Mouse (Mus musculus): ENCODE results near the gene Aurkb. TPM values are rescaled to one million over a fixed set of nuclear protein-coding genes. Genes with fewer than 3 reads are reported as not detected.
"Not testable (repeated sequence)": the region's sequence is repeated elsewhere in the genome, so short reads cannot be mapped to it uniquely, and the experiment has no call there.

Aurkb gene
- total RNA-seq, 4 experiments from 2014 or later, result 0.35 TPM; not detected in 3

DNA sequence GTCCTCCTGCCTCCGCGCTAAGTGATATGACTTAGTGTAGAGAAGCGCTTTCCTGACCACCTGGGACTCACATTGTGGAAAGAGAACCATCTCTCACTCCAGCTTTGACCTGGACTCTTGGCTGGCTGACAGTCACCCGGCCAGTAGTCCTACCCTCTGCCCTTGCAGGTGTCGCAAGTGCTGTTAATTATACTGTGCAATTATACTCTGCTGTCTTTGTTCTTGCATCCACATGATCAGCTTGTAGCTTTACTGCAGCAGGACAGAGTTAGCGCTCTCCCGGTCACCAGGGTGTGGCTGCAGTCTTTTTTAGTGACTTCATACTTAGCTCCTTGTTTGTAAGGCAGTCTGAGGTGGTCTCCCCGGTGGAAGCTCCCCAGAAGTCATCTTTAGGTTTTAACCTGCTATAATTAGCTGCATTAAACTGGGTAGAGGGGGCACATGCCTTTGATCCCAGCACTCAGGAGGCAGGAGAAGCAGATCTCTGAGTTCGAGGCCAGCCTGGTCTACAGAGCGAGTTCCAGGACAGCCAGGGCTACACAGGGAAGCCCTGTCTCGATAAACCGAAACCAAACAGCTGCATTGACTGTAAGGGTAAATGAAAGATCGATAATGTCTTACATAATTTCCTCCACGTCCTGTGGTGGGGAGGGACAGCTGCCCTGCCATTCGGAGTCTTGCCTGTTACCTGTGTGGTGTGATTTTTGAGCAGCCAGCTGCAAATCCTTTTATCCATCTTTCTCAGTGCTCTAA lies 34.8 kb downstream of the Aurkb start:
- DNase-seq (ENCODE audit: low spot score in 2 of 2), result no peak

DNA sequence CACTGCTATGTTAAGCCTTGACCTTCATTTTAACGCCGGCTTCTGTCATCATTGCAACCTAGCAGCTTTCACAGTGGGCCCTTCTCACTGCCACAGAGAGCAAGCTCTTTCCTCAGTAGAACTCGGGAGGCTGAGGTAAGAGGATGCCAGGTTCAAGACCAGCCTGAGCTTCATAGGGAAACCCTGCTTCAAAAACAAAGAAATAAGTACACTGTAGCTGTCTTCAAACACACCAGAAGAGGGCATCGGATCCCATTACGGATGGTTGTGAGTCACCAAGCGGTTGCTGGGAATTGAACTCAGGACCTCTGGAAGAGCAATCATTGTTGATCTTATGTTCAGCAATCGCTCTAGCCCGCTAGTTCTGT lies 35.4 kb downstream of the Aurkb start:
- no peak for DNase-seq (ENCODE audit: low spot score in 2 of 2)

DNA sequence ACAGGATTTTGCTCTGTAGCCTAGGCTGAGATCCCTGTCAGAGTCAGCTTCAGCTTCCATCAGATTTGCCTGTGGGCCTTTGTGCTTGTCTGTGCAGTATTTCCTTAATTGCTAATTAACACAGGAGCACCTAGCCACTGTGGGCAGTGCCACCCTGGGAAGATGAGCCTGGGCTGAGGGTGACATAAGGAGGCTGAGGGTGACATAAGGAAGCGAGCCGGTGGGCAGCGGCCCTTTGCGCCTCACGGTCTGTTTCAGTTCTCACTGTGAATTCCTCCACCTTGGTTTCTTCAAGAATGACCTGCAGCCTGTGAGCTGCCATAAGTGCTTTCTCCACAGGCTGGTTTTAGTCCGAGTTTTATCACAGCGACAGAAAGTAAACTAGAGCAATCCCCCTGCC lies 36.2 kb downstream of the Aurkb start:
- DNase-seq (ENCODE audit: low spot score in 2 of 2), result no peak

DNA sequence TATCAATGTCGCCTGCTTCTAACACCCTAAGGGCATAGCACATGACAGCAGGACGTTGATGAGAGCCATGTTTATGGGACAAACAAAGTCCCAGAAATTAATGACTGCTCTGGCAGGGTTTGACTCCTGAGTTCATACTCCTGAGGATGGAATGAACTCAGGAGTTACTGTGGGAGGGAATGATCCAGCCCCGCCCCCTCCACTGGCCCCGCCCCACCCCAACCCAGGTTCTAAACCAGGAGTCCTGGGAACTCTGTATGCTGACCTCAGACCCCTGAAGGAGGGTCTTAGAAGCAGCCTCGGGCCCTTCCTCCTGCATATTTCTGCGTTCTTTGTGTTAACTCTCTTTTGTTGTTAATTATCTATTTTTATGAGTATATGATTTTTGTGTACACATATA lies 40.2 kb downstream of the Aurkb start:
- DNase-seq (ENCODE audit: low spot score in 2 of 2), result no peak

DNA sequence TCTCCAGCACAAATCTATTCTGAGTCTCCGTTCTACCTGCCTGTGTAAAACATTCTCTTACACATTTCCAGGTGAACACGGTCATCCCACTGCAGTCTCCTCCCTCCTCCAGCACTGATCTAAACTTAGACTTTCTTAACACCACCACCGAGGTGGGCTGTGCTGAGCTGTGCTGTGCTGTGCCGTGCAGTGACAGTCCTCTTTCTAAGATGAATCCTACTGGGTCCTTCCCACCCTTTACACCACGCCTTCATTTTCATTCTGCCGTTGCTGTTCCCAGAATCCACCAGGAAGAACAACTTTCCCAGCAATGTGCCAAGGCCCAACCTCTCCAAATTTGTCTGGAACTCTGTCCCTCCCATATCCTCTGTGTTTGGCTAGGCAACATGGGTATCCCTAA lies 40.9 kb downstream of the Aurkb start:
- no peak for DNase-seq (ENCODE audit: low spot score in 2 of 2)

DNA sequence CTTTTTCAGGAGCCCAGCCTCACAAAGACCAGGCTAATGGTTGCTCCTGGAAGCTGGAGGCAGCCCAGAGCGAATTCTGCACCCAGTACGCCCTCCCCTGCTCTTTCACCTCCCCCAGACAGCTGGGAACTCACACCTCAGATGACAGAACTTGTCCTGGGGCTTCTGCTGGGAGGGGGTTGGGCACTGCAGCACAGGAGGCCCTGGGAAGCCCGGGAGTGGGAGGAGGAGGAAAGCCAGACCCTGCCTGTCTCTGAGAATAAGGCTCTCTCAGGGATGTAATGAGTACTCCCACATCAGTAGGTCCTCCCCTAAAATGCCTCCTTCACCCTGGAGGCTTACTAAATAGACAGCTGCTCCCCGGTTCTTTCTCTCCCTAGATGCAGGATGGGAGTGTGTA lies 41.6 kb downstream of the Aurkb start:
- no peak for DNase-seq (ENCODE audit: low spot score in 2 of 2)

DNA sequence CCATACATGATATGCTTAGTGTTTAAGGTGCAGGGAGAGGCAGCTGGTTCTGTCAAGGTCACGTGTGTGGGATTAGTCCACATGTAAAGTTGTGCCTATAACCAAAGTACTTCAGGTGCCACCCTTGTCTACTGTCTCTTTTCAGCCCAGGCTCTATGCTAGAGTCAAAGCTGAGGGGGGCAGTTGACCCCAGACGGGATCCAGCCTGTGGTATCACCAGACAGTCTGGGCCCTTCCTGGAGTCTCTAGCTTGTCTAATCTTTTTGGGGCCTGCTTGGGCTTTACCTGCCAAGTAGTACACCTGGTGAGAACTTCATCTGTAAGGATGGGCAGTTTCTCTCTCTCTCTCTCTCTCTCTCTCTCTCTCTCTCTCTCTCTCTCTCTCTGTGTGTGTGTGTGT lies 42.1 kb downstream of the Aurkb start:
- no peak for DNase-seq (ENCODE audit: low spot score in 2 of 2)

DNA sequence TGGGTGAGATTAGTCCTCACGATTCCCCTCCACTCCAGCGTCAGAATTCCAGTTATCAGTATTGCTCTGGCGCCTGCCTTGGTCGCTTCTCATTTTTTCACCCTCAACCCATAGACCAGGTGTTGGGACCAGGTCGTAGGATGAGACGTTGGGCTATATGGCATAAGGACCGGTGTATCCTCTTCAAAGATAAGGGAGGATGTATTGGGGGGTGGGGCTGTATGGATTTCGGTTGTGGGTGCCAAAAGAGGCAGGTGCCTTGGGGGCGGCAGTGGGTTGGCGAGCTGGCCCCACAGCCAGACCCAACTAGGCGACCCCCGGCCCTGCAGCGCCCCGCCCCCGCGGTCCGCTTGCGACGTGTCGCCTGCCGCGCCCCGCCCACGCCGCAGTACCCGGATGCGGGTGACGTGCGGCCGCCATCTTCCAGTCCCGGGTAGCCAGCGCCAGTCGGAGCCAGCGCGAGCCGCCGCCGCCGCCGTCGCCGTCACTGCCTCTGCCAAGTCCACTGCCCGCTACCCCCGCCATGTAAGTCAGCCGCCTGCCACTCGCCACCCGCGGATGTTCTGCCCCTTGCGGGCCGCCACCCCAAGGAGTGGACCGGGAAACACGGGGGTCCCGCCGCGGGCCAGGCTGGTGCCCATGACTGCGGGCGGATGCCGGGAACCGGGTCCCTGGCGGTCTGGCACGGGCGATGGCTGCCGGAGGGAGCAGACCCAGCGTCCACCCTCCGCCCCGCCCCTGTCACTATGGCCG lies 42.8 kb downstream of the Aurkb start, which contains the start of gene Vamp2:
Gene Vamp2, plus strand, starts transcription at position 388 of the 753 bp plus-strand sequence.
- peak; percentile 83 to 89 for DNase-seq (ENCODE audit: low spot score in 2 of 2)

DNA sequence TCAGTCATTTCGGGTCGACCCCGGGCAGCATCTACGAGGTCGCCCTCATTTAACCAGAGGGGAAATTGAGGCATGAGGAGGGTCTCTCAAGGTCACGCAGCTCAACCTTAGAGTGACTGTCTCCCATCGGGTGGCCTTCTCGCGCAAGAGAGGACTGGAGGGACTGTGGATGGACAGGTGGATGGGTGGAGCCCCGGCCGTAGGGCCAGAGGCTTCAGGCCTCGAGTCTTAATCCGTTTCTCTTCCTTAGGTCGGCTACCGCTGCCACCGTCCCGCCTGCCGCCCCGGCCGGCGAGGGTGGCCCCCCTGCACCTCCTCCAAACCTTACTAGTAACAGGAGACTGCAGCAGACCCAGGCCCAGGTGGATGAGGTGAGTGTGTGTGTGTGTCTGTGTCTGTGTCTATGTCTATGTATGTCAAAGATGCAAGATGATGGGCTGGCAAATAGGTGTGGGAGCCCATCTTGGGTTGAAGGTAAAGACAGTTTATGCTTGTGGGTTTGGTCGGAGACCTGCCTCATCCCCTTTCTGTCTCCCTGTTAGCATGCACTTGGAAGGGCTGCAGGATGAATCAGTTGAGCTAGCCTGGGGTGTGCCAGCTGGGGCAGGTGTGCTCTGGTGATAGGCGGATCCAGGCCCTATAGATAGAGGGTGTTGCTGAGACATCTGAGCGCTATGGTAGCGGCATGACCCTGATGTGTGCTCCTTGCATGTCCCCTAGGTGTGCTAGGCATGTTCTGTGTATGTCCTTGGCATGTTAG lies 43.6 kb downstream of the Aurkb start:
- DNase-seq (ENCODE audit: low spot score in 2 of 2), result no peak

DNA sequence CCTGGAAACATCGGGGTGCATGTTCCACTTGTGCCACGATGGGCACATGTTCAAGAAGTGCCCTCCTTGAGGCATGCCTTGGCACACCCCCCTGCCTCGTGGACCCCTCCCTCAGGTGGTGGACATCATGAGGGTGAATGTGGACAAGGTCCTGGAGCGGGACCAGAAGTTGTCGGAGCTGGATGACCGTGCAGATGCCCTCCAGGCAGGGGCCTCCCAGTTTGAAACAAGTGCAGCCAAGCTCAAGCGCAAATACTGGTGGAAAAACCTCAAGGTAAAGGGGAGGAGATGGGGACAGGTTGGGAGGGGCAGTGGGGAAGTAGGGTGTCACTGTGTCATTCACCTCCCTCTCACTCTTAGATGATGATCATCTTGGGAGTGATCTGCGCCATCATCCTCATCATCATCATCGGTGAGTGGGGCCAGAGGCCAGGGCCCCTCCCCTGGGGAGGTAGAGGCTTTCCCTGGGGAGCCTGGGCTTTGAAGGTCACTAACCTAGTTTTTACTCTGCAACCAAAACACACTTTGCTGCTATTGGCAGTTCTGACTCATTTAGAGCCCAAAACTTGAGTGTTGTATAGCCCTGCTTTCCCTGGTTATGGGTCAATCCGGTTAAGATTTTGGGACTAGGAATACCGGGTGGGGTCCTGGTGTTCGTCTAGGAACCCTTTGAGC lies 44.3 kb downstream of the Aurkb start:
- no peak for DNase-seq (ENCODE audit: low spot score in 2 of 2)

DNA sequence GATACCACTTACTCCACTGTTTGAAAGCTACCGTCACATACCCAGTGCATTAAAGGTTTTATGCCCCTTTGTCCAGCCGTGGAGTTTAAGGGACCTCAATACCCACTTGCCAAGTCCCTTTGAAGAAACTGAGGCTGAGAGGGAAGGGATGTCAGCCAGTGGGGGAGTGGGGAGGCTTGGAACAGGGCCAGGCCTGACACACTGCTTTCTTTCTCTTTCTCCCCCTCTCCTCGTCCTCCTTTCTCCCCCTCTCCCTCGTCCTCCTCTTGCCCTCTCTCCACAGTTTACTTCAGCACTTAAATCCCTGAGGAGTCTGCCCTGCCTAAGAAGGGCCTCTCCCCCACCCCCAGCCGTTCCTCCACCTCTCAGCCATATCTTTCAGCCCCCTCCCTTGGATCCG lies 44.9 kb downstream of the Aurkb start:
- DNase-seq (ENCODE audit: low spot score in 2 of 2), result no peak

DNA sequence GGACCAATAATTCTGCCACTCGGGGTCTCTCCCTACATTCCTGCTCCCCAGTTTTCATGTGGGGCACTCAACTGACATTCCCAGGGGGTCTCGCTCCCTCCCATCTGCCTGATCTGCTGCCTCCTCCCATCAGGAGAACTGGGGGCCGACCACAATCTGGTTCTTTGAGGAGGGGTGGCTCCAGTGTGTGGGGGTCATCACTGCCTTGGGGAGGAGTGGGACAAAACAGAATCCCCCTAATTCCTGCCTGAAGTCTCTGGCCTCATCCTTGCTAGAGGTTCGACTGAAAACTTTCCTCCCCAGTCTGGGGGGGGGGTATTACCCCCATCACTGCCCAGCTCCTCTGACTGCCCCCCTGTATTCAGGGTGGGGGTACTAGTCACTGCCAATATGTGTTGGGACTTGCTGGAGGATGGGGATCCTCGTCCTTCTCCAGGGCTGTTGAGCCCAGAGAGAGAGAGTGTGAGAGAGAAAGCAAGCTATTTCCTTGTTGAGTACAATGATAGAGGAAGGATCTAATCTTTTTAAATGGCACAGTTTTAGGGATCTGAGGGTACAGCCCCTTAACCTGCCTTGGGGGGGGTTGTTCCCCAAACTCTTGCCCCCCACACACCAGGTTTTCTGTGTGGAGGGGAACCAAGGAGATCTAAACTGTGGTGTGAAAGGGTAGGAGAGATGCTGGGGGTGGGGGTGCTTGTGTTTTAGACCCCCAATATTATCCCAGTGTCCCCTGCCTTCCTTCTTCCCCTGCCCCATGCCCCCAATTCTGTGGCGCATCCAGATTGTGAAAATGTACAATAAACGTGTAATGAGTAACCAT lies 46.3 kb downstream of the Aurkb start:
- no peak for DNase-seq (ENCODE audit: low spot score in 2 of 2)

DNA sequence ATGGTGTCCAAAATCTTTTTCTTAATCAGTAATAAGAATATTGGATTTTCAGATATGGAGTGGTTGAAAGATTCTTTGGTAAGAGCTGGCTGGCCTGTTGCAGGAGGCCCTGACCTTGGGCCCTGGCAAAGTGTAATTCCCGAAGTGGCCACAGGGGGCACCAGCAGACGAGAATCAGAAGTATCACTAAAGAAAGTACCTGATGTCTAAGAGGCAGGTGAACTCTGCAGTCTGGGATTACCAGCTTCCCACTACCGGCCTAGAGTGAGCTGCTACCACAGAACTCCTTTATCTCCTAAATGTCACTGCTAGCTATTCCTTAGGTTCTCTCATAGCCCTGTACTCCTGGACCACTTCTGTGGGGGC lies 46.9 kb downstream of the Aurkb start:
- DNase-seq (ENCODE audit: low spot score in 2 of 2), result peak; percentile 86

DNA sequence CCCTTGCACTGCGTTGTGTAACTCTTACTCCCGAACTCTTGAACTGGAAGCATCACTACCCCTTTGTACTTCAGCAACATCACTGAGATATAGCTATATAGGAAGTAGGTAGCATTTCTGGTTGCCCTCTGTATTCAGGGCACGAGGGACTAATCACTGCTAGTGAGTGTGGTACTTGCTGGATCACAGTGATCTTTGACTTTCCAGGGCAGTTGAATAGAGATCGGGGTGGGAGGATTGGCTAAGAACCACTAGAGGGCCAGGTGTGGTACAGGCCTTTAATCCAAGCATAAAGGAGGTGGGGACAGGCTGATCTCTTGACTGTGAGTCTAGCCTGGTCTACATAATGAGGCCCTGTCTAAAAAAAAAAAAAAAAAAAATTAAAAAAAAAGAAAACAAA lies 47.4 kb downstream of the Aurkb start:
- DNase-seq (ENCODE audit: low spot score in 2 of 2), result no peak

DNA sequence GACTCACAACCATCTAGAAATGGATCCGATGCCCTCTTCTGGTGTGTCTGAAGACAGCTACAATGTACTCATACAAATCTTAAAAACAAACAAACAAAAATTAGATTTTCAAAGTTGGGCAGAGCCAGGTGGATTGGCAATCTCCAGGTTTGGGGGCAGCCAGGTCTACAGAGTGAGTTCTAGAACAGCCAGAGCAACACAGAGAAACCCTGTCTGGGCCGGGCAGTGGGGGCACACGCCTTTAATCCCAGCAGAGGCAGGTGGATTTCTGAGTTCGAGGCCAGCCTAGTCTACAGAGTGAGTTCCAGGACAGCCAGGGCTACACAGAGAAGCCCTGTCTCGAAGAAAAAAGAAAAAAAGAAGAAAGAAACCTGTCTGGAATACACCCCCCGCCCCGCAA lies 48.4 kb downstream of the Aurkb start:
- not testable (repeated sequence) for DNase-seq (ENCODE audit: low spot score in 2 of 2)

DNA sequence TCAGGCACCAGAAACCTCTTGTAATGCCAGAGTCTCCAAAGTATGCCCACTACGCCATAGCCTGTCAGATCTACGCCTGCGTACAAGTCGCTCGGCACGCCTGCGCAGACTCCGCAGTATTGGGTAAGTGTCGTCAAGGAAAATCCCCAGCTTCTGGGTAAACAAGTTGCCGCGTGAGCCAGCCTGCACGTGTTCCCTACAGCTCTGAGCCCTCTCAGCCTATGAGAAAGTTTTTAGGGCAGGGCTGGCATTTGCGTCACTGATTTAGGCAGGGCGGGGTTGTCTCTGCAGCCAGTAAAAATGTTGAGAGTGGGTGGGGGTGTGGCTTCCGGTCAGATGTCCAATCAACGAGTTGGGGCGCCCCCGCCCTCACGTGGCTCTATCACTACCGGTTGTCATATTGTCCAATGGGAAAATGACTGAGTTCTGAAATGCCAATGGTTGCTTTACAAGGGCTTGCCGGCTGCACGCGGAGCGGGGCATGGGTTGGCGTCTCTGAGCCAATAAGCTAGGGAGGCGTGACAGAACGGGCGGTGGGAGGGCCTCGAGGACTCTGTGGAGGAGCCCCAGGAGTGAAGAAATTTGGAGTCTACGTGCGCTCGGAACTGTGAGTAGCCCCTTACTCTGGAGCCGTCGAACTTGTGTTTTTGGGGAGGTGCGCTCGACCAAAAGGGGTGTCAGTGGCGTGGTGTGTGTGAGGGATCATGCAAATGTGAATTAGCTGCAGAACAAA lies 49.4 kb downstream of the Aurkb start, which contains the start of gene Per1:
Gene Per1, plus strand, starts transcription at position 521 of the 733 bp plus-strand sequence.
- DNase-seq (ENCODE audit: low spot score in 2 of 2), result peak; percentile 100

DNA sequence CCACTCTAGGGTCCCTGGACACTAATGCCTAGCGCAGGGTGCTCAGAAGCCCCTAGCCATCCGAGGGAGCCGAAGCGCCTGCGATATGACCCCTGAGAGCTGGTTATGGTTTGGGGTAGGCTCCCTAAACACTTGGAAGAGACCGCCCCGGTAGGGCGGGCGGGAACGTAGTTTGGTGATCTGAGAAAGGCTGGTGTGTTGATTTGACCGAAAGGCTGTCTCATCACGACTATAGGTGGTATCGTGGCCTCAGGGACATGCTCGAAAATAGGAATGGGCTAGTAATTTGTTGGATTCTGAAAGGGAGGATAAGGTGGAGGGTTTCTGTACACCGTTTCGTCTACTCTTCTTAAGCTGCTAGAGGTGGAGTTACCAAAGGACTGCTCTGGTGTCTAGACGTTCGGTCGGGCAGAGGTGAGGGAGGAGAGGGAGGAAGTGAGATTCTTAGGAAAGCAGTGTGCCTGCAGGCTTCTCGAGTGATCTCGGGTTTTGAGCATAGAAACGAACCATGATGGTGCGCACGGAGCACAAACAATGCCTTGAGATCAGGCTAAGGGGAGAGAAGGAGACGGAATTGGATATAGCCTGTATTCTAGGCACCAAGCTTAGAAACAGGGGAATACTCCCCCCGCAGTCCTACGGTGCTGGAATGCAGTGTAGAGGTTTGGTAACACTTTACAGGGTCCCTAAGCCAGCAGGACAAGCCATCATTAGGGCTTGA lies 50.2 kb downstream of the Aurkb start:
- no peak for DNase-seq (ENCODE audit: low spot score in 2 of 2)

DNA sequence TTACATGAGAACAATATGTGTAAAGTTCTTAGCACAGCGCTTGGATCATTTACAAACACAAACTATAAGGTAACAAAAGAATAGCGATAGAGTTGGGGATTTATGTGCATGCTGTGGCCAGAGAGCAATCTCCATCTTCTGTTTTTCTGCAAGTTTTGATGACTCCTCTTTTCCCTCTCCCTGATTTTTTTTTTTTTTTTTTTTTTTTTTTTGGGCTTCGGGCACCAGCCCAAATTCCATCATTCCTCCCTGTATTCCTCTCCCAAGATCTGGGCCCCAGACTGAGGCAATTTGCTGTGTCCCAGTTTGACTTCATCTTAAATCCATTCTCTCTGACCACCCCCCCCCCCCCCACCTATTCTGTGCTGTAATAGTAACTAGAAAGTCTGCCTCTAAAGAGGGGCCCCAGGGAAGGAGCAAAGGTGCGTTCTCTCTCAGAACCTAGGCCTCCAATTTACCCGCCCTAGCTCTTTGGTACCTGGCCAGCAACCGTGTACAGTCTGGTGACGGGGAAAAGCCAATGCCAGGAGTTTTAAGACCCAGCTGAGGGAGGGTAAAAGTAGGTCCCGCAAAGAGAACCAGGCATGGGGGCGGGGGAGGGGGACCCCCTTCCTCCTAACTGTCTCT lies 51.0 kb downstream of the Aurkb start:
- no peak for DNase-seq (ENCODE audit: low spot score in 2 of 2)
